Mouse (Mus musculus): Measurements from ENCODE around the gene Tgfbr2. TPM values are rescaled to one million over a fixed set of nuclear protein-coding genes. Genes with fewer than 3 reads are reported as not detected.

Gene Tgfbr2
- total and polyA plus RNA-seq, 3 experiments, result 57.7 to 90.0 (median 64.3) TPM

GRCm38 (mm10) chr9:116115875-116116274 lies 59.3 kb downstream of the Tgfbr2 start:
- DNase-seq, result no peak

- peak; percentile 55 for DNase-seq
These were observed 60.8 kb downstream of the Tgfbr2 start for GRCm38 (mm10) chr9:116114339-116114738.

DNA sequence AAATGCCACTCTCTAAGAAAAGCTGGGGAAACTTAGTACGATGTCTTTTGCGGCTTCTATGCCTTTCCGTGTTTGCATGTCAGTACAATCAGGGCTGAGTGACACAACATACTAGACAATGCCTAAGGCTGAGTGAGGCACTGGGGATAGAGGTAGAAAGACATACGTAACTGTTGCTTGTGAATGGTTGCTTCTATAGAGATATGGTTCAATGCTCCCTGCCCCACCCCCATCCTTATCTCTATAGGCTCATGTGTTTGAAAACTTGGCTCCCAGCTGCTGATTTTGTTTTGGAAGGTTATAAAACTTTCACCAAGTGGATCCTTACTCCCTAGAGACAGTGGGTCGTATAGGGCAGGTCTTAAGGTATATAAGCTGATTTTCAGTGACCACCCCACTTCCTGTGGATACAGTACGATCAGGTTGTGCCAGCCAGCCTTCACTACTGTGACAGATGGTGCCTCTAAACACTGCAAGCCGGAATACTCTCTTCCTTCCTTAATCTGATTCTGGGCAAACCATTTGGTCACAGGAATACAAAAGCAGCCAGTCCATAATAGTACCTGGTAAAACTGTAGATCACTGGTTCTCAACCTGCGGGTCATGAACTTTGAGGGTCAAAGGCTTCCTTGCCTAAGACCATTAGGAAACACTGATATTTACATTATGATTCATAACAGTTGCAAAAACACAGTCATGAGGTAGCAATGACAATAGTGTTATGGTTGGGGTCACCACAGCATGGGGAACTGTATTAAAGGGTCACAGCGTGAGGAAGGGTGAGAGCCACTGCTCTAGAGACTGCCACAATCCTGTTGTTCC lies 63.8 kb downstream of the Tgfbr2 start:
- no peak for DNase-seq

DNA sequence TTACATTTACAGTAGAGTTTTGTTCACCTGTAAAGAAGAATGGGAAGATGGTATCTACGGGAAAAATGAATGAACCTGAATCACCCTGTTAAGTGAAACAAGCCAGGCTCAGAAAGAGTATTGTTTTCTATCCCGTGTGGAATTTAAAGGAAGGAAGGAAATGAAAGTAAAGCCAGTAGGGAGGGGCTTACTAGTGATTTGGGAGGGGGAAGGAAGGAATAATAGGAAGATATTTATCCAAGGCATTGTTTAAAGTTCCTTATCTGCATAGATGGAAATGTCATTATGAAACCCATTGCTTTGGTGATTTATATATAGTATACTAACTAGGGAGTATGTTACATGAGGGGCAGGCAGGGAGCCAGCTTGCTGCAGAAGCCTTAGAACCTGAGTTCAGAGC lies 66.4 kb downstream of the Tgfbr2 start:
- no peak for DNase-seq

- no peak for DNase-seq
These were observed 70.4 kb downstream of the Tgfbr2 start for GRCm38 (mm10) chr9:116104770-116105169.

DNA sequence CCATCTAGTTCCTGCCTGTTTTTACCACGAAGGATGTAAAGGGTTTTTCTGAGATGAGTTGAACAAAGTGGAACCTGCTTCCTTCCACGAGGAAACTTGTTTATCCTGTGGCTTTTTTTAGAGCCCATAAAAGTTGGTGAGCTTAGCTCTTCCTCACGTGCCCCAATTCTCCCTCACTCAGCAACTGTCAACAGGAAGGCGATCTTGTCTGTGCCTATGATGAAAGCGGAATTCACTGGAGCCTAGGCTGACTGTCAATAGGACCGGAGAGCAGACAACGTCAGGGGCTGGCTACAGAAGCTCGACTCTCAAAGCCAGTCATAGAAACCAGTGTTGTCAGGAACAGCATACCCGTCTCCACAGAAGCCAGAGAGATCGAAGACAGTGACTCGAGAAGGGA lies 73.3 kb downstream of the Tgfbr2 start:
- DNase-seq, result no peak

GRCm38 (mm10) chr9:116100015-116100414 lies 75.1 kb downstream of the Tgfbr2 start:
- no peak for DNase-seq

- no peak for DNase-seq
These were observed 75.6 kb downstream of the Tgfbr2 start for GRCm38 (mm10) chr9:116099596-116099993.

DNA sequence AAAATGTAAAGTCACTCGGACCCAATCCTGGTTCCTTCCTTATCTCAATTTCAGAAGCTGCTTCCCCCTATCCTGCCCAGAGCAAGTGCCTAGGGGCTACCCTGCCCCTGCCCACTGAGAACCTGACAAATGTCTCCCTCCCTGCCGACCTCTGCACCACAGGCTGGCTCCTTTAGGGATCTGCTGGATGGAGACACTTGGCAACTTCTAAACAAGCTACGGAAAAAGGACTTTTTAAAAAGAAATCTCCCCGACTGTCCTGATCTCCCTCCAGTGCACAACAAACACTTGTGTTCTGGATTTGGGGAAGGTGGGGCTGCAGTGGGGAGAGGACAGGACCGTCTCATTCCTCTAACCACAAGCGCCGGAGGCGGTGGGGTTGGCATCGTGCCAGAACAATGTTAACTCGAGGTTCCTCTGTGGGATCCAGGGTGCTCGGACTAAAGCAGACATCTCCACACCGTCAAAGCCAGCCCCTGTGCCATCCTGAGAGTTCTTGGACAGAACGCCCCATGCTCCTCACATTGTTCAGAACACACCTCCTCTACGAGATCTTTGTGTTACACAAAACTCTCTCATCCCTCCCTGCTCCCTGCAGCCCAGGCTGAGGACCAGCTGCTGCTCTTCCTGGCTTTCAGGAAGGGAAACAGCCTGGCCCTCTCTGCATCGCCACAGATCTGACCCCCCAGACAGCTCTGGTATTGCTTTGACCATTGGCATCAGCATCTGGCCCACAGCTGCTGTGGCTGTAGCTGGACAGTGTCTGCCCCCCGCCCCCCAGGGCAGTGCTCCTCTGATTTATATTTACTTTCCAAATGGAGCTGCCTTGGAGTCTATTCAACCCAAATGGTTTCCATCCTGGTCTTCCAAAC lies 76.2 kb downstream of the Tgfbr2 start:
- peak; percentile 43 for DNase-seq

DNA sequence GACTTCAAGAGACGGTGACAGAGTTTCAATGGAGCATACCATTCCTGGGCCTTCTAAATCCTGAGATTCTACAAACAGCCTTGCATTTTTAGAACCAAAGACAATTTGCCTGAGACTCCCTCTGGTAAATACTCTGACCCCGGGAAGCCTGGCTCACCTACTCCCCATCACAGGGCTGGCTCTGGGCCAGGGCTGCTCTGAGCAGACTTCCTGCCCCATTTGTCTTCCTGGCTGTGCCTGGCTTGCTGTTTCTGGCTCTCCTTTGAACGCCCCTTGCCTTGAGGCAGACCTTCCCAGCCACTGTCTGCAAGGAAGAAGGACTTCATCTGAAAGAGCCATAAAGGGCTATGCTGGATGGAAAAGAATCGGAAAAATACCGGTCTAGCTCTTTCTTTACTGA lies 83.2 kb downstream of the Tgfbr2 start:
- DNase-seq, result peak; percentile 86

DNA sequence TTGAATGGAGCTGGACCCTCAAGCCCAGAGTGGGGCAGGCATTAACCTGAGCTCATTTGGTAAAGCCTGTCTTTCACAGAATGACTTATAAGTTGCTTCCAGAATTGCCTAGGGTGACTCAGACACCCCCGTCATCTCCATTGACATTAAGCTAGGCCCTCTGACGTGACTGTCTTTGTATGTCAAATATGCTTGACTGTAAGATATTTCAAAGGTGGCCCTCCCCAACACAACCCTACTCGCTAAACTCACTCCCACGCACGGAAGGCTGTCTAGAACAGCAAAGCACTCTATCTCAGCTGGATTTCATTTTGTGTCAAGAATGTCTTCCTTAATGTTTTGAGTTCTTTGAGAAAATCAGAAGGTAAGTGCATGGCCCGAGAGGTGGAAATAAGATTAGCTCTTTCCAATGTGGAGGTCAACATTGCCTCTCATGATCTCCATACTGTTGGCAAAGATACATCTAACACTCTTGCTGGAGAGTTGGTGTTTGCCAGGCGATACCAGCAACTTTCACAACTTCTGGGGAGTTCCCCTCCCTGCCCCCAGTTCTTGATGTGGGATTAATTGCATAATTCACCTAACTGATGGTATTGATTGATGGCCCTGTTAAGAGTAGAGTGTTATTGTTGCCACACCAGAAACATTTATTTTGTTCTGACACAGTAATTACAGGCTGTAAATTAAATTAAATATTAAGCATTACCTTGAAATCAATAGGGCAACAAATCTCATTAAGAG lies 83.9 kb downstream of the Tgfbr2 start:
- DNase-seq, result peak; percentile 36

DNA sequence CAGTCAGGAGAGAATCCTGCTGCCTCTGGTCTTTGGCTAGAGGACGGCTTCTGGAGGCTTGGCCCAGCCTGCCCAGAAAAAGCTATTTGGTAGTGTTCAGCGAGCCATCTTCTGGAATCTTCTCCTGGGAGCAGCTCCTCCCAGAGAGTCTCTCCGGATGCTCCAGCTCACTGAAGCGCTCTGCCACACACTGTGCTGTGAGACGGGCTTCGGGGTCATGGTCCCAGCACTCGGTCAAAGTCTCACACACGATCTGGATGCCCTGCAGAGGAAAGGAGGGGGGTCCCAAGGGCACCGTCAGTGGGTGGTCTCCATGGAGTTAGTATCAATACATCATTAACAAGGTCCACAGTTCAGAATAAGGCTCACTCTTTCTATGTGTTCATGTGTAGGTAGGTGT lies 84.9 kb downstream of the Tgfbr2 start:
- DNase-seq, result no peak

GRCm38 (mm10) chr9:116088912-116089311 lies 86.2 kb downstream of the Tgfbr2 start:
- DNase-seq, result no peak

- peak; percentile 63 for DNase-seq
These were observed 87.3 kb downstream of the Tgfbr2 start for GRCm38 (mm10) chr9:116087880-116088279.

DNA sequence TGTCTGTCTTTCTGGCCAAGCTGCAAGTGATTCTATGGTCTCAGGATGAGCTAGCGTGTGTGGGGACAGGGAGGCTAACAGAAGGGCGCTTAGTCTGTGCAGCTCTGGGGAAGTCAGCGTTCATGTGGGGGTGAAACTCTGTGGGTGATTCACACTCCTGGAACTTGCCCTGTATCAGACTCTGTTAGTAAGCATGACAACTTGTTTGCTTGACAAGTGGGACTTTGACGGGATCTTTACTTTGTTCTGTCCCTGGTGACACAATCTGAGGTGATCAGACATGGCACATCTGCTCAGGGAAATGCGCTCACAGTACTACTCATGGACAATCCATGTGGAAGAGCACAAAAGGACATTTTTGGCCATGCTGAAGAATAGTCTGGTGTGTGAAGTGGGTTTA lies 87.9 kb downstream of the Tgfbr2 start:
- no peak for DNase-seq

DNA sequence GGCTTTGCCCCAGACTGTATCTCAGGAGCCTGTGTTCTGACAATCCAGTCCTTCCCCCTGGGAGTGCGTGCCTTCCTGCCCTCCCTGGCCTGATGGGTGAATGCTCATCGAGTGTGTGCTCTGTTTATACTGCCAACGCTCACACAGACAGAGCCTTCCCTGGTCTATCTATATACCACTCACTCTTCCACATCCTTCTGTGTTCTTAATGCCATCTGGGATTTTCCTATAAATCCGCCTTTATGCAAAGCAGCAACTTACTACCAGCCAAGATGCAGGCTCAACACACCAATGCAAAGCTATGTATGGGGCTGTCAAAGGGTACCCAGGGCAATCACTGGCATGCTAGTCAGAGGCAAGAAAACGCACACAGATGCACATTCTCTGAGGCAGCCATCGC lies 89.2 kb downstream of the Tgfbr2 start:
- no peak for DNase-seq

DNA sequence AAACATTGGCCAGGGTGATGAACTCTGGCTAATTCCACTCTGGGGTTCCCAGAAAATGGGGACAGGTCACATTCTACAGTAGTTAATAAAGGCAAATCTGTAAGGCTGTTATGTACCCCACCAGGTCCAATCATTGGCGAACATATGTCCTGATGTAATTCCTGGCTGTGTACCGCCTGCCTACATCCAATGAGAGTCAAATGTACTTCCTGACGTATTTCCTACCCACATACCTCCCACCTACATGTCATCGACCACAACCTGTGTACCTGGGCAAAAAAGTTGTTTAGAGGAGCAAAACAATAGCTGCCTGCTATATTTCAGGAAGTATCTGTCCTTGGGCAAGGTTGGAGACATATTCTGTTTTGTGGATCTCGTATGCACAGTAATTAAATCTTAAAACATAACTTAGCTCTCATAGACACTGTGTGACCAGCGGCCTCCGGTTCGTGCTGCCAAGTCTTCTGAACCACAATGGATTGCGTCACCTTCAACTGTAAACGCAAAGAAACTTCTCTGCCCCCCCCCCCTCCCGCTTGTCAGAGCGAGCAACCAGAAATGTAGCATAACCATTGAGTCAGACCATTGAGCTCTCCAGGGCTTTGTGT lies 90.7 kb downstream of the Tgfbr2 start:
- no peak for DNase-seq

DNA sequence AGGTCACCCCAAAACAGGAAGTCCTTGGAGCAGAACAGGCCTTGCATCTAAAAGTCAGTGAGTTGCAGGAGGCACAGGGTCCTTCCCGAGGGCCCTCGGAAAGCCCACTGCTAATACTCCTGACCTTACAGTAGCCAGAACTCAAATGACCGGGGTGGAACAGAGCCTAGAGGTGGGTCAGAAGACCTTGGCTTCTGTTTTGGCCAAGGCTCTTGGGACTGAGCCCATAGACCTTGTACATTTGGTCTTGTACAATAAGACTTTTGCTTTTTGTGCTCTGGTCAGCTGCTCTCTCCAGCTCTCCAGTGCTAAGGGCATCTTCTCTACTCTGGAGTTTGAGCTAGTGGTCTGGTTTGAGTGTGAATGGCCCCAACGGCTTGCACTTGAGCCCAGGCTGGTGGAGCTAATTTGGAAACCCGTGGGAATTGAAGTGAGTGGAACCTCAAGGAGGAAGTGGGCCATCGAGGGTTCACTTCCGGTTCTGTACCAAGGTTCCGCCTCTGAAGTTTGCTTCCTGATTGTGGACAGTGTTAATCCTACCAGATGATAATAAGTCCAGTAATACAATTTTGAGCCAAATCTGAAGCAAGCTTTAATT lies 91.3 kb downstream of the Tgfbr2 start:
- DNase-seq, result peak; percentile 49

- DNase-seq, result no peak
These were observed 91.9 kb downstream of the Tgfbr2 start for GRCm38 (mm10) chr9:116083300-116083699.

- no peak for DNase-seq
These were observed 93.4 kb downstream of the Tgfbr2 start for GRCm38 (mm10) chr9:116081781-116082180.

DNA sequence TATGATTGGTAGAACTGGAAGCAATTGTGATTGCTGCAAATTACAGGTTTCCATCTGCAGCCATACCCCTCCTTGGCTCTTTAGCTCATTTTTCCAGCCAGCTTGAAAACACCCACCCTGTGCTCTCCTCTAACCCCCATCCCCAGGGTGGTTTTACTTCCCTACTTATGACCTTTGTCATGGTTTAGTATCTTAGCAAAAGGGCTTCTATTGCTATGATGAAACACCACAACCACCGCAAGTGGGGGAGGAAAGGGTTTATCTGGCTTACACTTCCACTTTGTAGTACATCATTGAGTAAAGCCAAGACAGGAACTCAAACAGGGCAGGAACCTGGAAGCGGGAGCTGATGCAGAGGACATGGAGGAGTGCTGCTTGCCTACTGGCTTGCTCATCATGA lies 97.7 kb downstream of the Tgfbr2 start:
- DNase-seq, result no peak

DNA sequence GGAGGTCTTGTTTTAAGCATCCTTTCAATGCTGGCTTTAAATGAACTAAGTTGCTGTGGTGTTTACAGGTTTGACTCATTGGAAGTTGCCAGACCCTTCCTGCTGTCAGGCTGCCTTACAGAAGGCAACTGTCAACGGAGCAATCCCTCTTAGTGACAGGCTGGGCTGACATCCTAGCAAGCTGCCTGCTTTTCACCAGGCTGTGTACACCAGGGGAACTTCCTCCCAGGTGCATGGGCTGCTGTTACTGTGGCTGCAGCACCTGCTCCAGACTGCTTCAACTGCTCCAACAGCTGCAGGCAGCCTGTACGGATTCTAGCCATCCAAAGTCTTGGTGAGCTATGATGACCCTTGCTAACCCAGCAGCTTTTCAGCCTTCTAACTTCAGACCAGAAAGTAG lies 98.2 kb downstream of the Tgfbr2 start:
- no peak for DNase-seq
